Mouse (Mus musculus): ENCODE measurements around the gene Smug1. TPM values are rescaled to one million over a fixed set of nuclear protein-coding genes. Genes with fewer than 3 reads are reported as not detected.

Gene Smug1
- polyA plus RNA-seq, 1 experiment, result 18.1 TPM

DNA sequence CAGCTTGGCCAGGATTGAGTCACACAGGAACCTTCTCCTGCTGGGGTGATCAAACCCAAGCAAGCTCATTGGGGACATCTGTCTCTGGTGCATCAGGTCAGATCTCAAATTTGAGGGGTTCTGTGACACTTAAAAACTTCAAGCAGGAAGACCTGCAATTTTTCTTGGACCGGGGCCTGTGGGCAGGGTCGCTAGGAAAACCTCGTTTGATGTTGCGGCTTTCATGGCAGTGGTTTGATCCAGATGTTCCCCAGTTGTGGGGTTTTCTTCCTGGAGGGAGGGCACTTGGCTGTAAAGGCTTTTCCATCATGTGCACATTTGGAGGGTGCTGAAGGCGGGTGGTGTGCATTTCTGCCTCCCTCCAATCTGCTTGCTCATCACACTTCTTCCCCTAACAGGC lies 51.2 kb downstream of the Smug1 start:
- Histone ChIP-seq H3K4me3 (replicated peaks; ENCODE audit: extremely low read depth, low read depth, low read length) (no peak overlapping the region), H3K4me1 (ENCODE audit: control insufficient read depth, insufficient read depth, low read length) (no peaks in the 10 kb centered on the region)
- 49% methylated on average over 5 of the region's 5 CpGs for WGBS
- DNase-seq, result no peak
- no peak for TF ChIP-seq CTCF (IDR thresholded peaks at IDR 0.05; ENCODE audit: insufficient read depth, low read length)
- no peak for TF ChIP-seq POLR2A (IDR thresholded peaks at IDR 0.05; ENCODE audit: borderline replicate concordance, extremely low read depth, low read depth, low read length)

- 3% methylated on average over 9 of the region's 9 CpGs for WGBS
- Histone ChIP-seq H3K4me3 (replicated peaks; ENCODE audit: extremely low read depth, low read depth, low read length) (no peak overlapping the region), H3K4me1 (ENCODE audit: control insufficient read depth, insufficient read depth, low read length) (no peaks in the 10 kb centered on the region)
- DNase-seq, result no peak
- TF ChIP-seq CTCF (IDR thresholded peaks at IDR 0.05; ENCODE audit: insufficient read depth, low read length) (no peak), POLR2A (IDR thresholded peaks at IDR 0.05; ENCODE audit: borderline replicate concordance, extremely low read depth, low read depth, low read length) (no peak)
These were observed 51.6 kb downstream of the Smug1 start for GRCm38 (mm10) chr15:103115256-103115655.

DNA sequence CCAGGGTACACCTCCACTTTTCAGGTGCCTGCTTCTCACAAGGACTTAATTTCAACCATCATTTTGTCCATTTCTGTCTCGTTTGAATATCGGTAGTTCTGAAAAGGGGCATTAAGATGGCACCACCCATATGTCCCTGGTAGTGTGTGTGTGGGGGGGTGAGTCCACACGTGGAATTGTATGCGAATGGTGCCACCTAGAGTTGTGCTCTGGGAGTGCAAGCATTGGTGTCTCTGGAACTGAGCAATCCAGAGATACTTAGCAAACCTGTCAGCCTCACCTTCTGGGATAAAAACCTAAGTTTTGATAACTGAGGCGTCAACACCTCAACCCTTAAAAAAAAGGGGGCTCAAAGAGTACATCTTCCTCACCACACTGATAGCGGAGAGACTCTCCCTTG lies 53.8 kb downstream of the Smug1 start:
- no peak for DNase-seq
- H3K4me1 ChIP-seq (ENCODE audit: control insufficient read depth, insufficient read depth, low read length), result no peaks in the 10 kb centered on the region
- TF ChIP-seq POLR2A (IDR thresholded peaks at IDR 0.05; ENCODE audit: borderline replicate concordance, extremely low read depth, low read depth, low read length), result no peak
- no peak for TF ChIP-seq CTCF (IDR thresholded peaks at IDR 0.05; ENCODE audit: insufficient read depth, low read length)
- no peak overlapping the region for H3K4me3 ChIP-seq (replicated peaks; ENCODE audit: extremely low read depth, low read depth, low read length)
- WGBS, result 78% methylated on average over 6 of the region's 6 CpGs

GRCm38 (mm10) chr15:103112309-103112708 lies 54.6 kb downstream of the Smug1 start:
- TF ChIP-seq POLR2A (IDR thresholded peaks at IDR 0.05; ENCODE audit: borderline replicate concordance, extremely low read depth, low read depth, low read length), result no peak
- TF ChIP-seq CTCF (IDR thresholded peaks at IDR 0.05; ENCODE audit: insufficient read depth, low read length), result no peak
- DNase-seq, result no peak
- Histone ChIP-seq H3K4me1 (ENCODE audit: control insufficient read depth, insufficient read depth, low read length) (no peaks in the 10 kb centered on the region), H3K4me3 (replicated peaks; ENCODE audit: extremely low read depth, low read depth, low read length) (no peak overlapping the region)
- 54% methylated on average over 2 of the region's 2 CpGs for WGBS

DNA sequence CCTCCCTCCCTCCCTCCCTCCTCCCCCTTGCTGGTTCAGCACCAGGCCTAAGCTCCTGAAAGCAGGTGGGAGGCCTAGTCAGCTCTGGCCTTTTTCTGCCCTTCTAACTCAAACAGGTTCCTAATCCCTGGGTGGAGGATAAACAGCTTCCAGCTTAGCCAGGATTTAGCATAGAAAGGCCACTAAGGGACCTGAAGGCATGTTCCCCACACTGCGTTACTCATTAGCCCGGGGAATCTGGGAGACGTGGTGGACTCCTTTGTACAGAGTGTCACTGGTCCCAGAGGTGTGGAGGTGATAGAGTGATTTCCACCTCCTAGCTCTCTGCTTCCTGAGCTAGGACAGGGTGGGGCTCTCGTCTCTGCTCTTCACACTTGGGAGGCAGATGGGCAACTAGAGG lies 57.0 kb downstream of the Smug1 start:
- TF ChIP-seq POLR2A (IDR thresholded peaks at IDR 0.05; ENCODE audit: borderline replicate concordance, extremely low read depth, low read depth, low read length) (no peak), CTCF (IDR thresholded peaks at IDR 0.05; ENCODE audit: insufficient read depth, low read length) (no peak)
- H3K4me3 ChIP-seq (replicated peaks; ENCODE audit: extremely low read depth, low read depth, low read length), result no peak overlapping the region
- WGBS, result 50% methylated on average over 4 of the region's 4 CpGs
- no peaks in the 10 kb centered on the region for H3K4me1 ChIP-seq (ENCODE audit: control insufficient read depth, insufficient read depth, low read length)
- DNase-seq, result no peak

DNA sequence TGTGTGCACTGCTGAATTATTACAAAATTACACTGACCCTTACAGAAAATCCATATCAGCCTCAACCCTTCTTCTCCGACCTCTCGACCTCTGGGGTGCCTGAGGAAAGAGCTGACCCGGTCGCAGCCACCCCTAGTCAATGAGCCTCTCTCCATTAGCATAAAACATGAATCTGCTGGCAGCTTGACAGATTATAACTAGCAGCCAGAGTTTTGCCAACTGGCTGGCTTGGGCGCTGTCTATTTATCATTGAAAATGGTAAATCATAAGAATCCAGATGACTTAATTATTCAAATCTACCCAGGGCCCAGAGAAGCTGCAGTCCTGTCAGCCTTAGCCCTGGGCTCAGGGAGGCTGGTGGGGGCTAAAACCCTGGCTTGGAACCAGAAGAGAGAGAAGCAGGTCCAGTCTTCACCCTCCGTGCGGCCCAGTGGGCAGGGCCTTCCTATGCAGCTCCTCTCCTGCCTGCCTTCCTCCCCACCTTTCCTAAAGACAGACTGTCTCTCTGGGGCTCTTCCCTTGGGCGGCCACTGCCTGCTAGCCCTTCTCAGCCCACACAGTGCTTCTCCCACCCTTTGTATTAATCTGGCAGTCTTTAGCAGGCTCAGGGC lies 58.7 kb downstream of the Smug1 start:
- no peak for DNase-seq
- TF ChIP-seq POLR2A (IDR thresholded peaks at IDR 0.05; ENCODE audit: borderline replicate concordance, extremely low read depth, low read depth, low read length) (no peak), CTCF (IDR thresholded peaks at IDR 0.05; ENCODE audit: insufficient read depth, low read length) (no peak)
- 70% methylated on average over 8 of the region's 8 CpGs for WGBS
- no peaks in the 10 kb centered on the region for H3K4me1 ChIP-seq (ENCODE audit: control insufficient read depth, insufficient read depth, low read length)
- H3K4me3 ChIP-seq (replicated peaks; ENCODE audit: extremely low read depth, low read depth, low read length), result no peak overlapping the region

DNA sequence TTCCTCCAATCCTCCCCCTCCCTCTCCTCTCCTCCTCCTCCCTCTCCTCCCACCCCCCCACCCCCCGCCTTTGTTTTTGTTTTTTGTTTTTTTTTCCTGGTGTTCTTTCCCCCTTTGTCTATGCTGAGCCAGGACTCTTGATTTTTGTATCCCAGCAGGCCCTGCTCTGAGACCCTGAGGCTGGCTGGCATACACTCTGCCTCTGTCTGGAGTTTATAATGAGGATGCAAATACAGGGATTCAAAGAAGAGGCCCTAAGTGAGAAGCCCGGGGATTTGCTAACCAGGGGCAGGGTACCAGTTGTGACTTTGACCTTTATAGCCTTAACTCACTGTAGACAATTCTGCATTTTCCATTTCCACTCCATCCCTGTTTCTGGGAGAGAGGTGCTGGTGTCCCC lies 60.7 kb downstream of the Smug1 start:
- H3K4me3 ChIP-seq (replicated peaks; ENCODE audit: extremely low read depth, low read depth, low read length), result no peak overlapping the region
- H3K4me1 ChIP-seq (ENCODE audit: control insufficient read depth, insufficient read depth, low read length), result no peaks in the 10 kb centered on the region
- no peak for TF ChIP-seq CTCF (IDR thresholded peaks at IDR 0.05; ENCODE audit: insufficient read depth, low read length)
- TF ChIP-seq POLR2A (IDR thresholded peaks at IDR 0.05; ENCODE audit: borderline replicate concordance, extremely low read depth, low read depth, low read length), result no peak
- WGBS, result 16% methylated on average over 2 of the region's 2 CpGs
- DNase-seq, result no peak

Other genes starting within 250 kb of the Smug1 start
- gene Hoxc13, start 246.0 kb downstream of the Smug1 start, polyA plus RNA-seq (2012; rRNA removed), result not detected in 2 replicates
- not detected in 2 replicates for gene Hoxc12, start 230.3 kb downstream of the Smug1 start, polyA plus RNA-seq (2012; rRNA removed)
- gene Hoxc11, start 212.7 kb downstream of the Smug1 start, polyA plus RNA-seq (2012; rRNA removed), result not detected in 2 replicates
- not detected in 2 replicates for gene Hoxc10, start 200.3 kb downstream of the Smug1 start, polyA plus RNA-seq (2012; rRNA removed)
- gene Hoxc5, start 199.6 kb downstream of the Smug1 start, polyA plus RNA-seq (2012; rRNA removed), result 0.36 and 1.6 TPM in 2 replicates
- not detected in 2 replicates for gene Hoxc9, start 190.7 kb downstream of the Smug1 start, polyA plus RNA-seq (2012; rRNA removed)
- gene Hoxc8, start 176.5 kb downstream of the Smug1 start, polyA plus RNA-seq (2012; rRNA removed), result not detected in 2 replicates
- gene Hoxc6, start 168.8 kb downstream of the Smug1 start, polyA plus RNA-seq (2012; rRNA removed), result 0.34 TPM in 1 of 2 replicates, not detected in the other
- gene Hoxc4, start 148.2 kb downstream of the Smug1 start, polyA plus RNA-seq (2012; rRNA removed), result 0.31 and 1.1 TPM in 2 replicates
- gene Cbx5, start 72.7 kb upstream of the Smug1 start, polyA plus RNA-seq (2012; rRNA removed), result 12.2 and 20.0 TPM in 2 replicates
- 49.1 and 93.5 TPM in 2 replicates for gene Hnrnpa1, start 73.3 kb upstream of the Smug1 start, polyA plus RNA-seq (2012; rRNA removed)
- 7.7 and 14.1 TPM in 2 replicates for gene Nfe2, start 91.3 kb upstream of the Smug1 start, polyA plus RNA-seq (2012; rRNA removed)
- gene Copz1, start 105.6 kb upstream of the Smug1 start, polyA plus RNA-seq (2012; rRNA removed), result 55.1 and 86.2 TPM in 2 replicates
- 0.08 and 0.22 TPM in 2 replicates for gene Gpr84, start 143.5 kb upstream of the Smug1 start, polyA plus RNA-seq (2012; rRNA removed)
- gene Zfp385a, start 173.0 kb upstream of the Smug1 start, polyA plus RNA-seq (2012; rRNA removed), result 9.9 and 11.7 TPM in 2 replicates
- 34.3 and 35.9 TPM in 2 replicates for gene Itga5, start 199.7 kb upstream of the Smug1 start, polyA plus RNA-seq (2012; rRNA removed)

Measured in lung, adult 2 months (tissue).